Mouse (Mus musculus) heart, embryonic 14.5 days (tissue): ENCODE results near the gene AI464131. TPM values are rescaled to one million over a fixed set of nuclear protein-coding genes. Genes with fewer than 3 reads are reported as not detected.

Experiments used
- ATAC-seq: fragments of 200-750 bp; cut with Nextera tagmentation; 2 replicates; pipeline ENCODE4 v1.8.0; 2017; ENCODE audit warnings: low read depth, moderate TSS enrichment; ENCODE audit not compliant: insufficient number of reproducible peaks, insufficient read depth, low FRiP score
- H3K27ac ChIP-seq, 2 experiments: fragments of 200-500 bp in 1 of 2; fragments of 300-500 bp in 1 of 2; sonication (generic) in 1 of 2; replicated peaks in 1 of 2; 2 replicates each; pipeline ENCODE4 v1.5.1; 2012 to 2014; ENCODE audit warnings: low read depth in 2 of 2, low read length in 2 of 2, control low read depth in 1 of 2, mild to moderate bottlenecking in 1 of 2, mixed read lengths in 1 of 2; ENCODE audit not compliant: control insufficient read depth in 1 of 2, insufficient read depth in 1 of 2
- H3K27me3 ChIP-seq: fragments of 300-500 bp; sonication (generic); 2 replicates; pipeline ENCODE4 v1.6.1; 2014; ENCODE audit warnings: mild to moderate bottlenecking, low read length, control low read depth; ENCODE audit not compliant: control insufficient read depth, insufficient read depth
- H3K36me3 ChIP-seq: fragments of 300-500 bp; sonication (generic); 2 replicates; pipeline ENCODE4 v1.6.1; 2014; ENCODE audit warnings: mild to moderate bottlenecking, control low read depth, low read length, mixed read lengths; ENCODE audit not compliant: control insufficient read depth, insufficient read depth
- H3K4me1 ChIP-seq, 2 experiments: fragments of 200-500 bp in 1 of 2; fragments of 300-500 bp in 1 of 2; sonication (generic) in 1 of 2; 2 replicates each; pipeline ENCODE4 v1.6.1; 2012 to 2014; ENCODE audit warnings: low read length in 2 of 2, control low read depth in 1 of 2, mixed read lengths in 1 of 2; ENCODE audit not compliant: control insufficient read depth in 2 of 2, insufficient read depth in 2 of 2
- H3K4me2 ChIP-seq: fragments of 300-500 bp; sonication (generic); 2 replicates; pipeline ENCODE4 v1.6.1; 2014; ENCODE audit warnings: mild to moderate bottlenecking, low read length
- H3K4me3 ChIP-seq, 2 experiments: fragments of 200-500 bp in 1 of 2; fragments of 300-500 bp in 1 of 2; sonication (generic) in 1 of 2; 2 replicates each; pipeline ENCODE4 v1.5.1; 2012 to 2014; ENCODE audit warnings: low read length in 2 of 2, mild to moderate bottlenecking in 2 of 2, control low read depth in 1 of 2, low read depth in 1 of 2, moderate library complexity in 1 of 2; ENCODE audit not compliant: control insufficient read depth in 1 of 2, insufficient read depth in 1 of 2
- H3K9ac ChIP-seq: fragments of 300-500 bp; sonication (generic); 2 replicates; pipeline ENCODE4 v1.6.1; 2014; ENCODE audit warnings: mild to moderate bottlenecking, low read length
- H3K9me3 ChIP-seq: fragments of 300-500 bp; sonication (generic); 2 replicates; pipeline ENCODE4 v1.6.1; 2016; ENCODE audit warnings: low read length, control low read depth; ENCODE audit not compliant: control insufficient read depth
- WGBS: fragments of 180-500 bp; shearing (Covaris S2); extraction: QIAGEN DNeasy Blood & Tissue Kit; methylation state at CpG from one replicate; pipeline ENCODE4 v1.1.7; 2014; 5-methylcytosine and 5-hydroxymethylcytosine counted together
- polyA plus RNA-seq: library from polyadenylated mRNA; unstranded; fragments of >200 nt; fragmentation: Nextera tagmentation; extraction: Ambion mirVana; gene quantifications from 2 replicates; pipeline ENCODE4 v1.2.1, GENCODE M21; 2014

Gene AI464131
- 2.8 TPM in 2 replicates for polyA plus RNA-seq

GRCm38 (mm10) chr4:41502986-41503412 lies at the start of gene AI464131:
Gene AI464131, minus strand, starts transcription at chr4:41503076.
- 0 out of 4 replicates have a peak within 1 kb of the TSS, but pooled peaks of 1 of the 2 experiments have one; percentile 11 for H3K27ac ChIP-seq

GRCm38 (mm10) chr4:41552529-41552928 lies 49.7 kb upstream of the AI464131 start:
- H3K4me1 ChIP-seq, result peaks cover 0 to 11% of the 10 kb centered on the region in 2 experiments; a peak in 2 of 4 replicates

More at GRCm38 (mm10) chr4:41502986-41503412, at the start of gene AI464131:
- peak within 1 kb of the TSS; percentile 46 to 50 for H3K4me3 ChIP-seq
- 3% methylated on average over 18 of the region's 18 CpGs for whole genome bisulfite sequencing
- H3K36me3 ChIP-seq, result no peaks in the 10 kb centered on the region
- ATAC-seq, result peak; percentile 92
- H3K9me3 ChIP-seq, result no peaks in the 10 kb centered on the region
- H3K4me2 ChIP-seq, result peak within 1 kb of the TSS; percentile 82
- H3K27me3 ChIP-seq, result peaks cover 50% of the 10 kb centered on the region
- peaks cover 25 to 28% of the 10 kb centered on the region in 2 experiments for H3K4me1 ChIP-seq
- peak within 1 kb of the TSS; percentile 68 for H3K9ac ChIP-seq

DNA sequence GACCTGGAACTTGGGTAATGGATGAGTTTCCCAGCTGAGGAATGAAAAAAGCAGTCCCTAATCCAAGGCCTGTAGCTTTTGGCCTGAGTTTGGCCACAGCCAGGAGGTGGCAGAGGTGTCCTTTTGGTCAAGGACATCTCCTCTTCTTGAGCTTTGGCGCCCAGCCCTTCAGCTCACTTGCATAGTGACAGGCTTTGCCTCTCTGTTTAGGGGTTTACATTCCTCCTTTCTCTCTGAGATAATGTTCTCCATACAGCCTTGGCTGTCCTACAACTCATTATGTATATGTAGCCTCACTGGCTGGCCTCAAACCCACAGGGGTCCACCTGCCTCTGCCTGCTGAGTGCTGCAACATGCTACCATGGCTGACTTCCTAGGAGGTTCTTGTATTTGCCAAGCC lies 44.2 kb upstream of the AI464131 start:
- ATAC-seq, result no peak
- Histone ChIP-seq H3K9ac (no peak overlapping the region), H3K27me3 (no peaks in the 10 kb centered on the region), H3K36me3 (no peaks in the 10 kb centered on the region), H3K4me1 (no peaks in the 10 kb centered on the region), H3K9me3 (no peaks in the 10 kb centered on the region), H3K4me2 (no peak overlapping the region), H3K4me3 (no peak overlapping the region), H3K27ac (no peak overlapping the region)
- WGBS, result 63% methylated on average over 1 of the region's 1 CpGs

More at GRCm38 (mm10) chr4:41552529-41552928, 49.7 kb upstream of the AI464131 start:
- WGBS, result 31% methylated on average over 6 of the region's 6 CpGs
- H3K9me3 ChIP-seq, result no peaks in the 10 kb centered on the region
- no peak overlapping the region for H3K27ac ChIP-seq
- ATAC-seq, result no peak
- no peaks in the 10 kb centered on the region for H3K36me3 ChIP-seq
- no peak overlapping the region for H3K4me3 ChIP-seq
- H3K27me3 ChIP-seq, result no peaks in the 10 kb centered on the region
- no peak overlapping the region for H3K9ac ChIP-seq
- no peak overlapping the region for H3K4me2 ChIP-seq

DNA sequence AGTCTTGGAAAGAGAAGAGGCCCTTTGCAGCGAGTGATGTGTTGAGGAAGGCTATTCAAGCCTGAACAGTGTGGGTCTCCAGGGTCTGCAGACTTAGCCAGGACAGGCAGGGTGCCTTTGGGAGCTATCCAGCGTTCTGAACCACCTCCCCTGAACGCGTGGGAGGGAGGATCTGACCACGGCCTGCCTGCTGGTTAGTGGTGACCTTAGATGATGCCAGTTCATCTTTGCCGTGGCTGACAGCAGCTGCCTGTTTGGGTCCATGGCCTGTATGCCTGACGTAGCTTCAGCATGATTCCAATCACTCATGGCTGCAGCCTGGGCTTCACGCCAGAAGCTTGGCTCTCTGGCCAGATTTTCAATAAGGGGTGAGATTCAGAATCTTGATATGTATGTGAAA lies 43.1 kb upstream of the AI464131 start:
- no peak for ATAC-seq
- Histone ChIP-seq H3K9ac (no peak overlapping the region), H3K9me3 (no peaks in the 10 kb centered on the region), H3K4me2 (no peak overlapping the region), H3K27me3 (no peaks in the 10 kb centered on the region), H3K4me1 (no peaks in the 10 kb centered on the region), H3K36me3 (no peaks in the 10 kb centered on the region), H3K4me3 (no peak overlapping the region), H3K27ac (no peak overlapping the region)
- 18% methylated on average over 8 of the region's 8 CpGs for WGBS

GRCm38 (mm10) chr4:41542136-41542535 lies 39.3 kb upstream of the AI464131 start:
- Histone ChIP-seq H3K9me3 (no peaks in the 10 kb centered on the region), H3K9ac (no peak overlapping the region), H3K36me3 (no peaks in the 10 kb centered on the region), H3K4me1 (no peaks in the 10 kb centered on the region), H3K4me3 (no peak overlapping the region), H3K27ac (no peak overlapping the region), H3K4me2 (no peak overlapping the region), H3K27me3 (no peaks in the 10 kb centered on the region)
- no peak for ATAC-seq
- 74% methylated on average over 8 of the region's 8 CpGs for WGBS

- no peak overlapping the region for H3K9ac ChIP-seq
- no peak overlapping the region for H3K4me2 ChIP-seq
- H3K36me3 ChIP-seq, result no peaks in the 10 kb centered on the region
- 62% methylated on average over 5 of the region's 5 CpGs for WGBS
- H3K27me3 ChIP-seq, result 0 out of 2 replicates have a peak, but pooled peaks cover 4% of the 10 kb centered on the region
- ATAC-seq, result no peak
- H3K27ac ChIP-seq, result no peak overlapping the region
- no peak overlapping the region for H3K4me3 ChIP-seq
- H3K9me3 ChIP-seq, result no peaks in the 10 kb centered on the region
- H3K4me1 ChIP-seq, result no peaks in the 10 kb centered on the region
Observed at GRCm38 (mm10) chr4:41534866-41535265, 32.0 kb upstream of the AI464131 start.

DNA sequence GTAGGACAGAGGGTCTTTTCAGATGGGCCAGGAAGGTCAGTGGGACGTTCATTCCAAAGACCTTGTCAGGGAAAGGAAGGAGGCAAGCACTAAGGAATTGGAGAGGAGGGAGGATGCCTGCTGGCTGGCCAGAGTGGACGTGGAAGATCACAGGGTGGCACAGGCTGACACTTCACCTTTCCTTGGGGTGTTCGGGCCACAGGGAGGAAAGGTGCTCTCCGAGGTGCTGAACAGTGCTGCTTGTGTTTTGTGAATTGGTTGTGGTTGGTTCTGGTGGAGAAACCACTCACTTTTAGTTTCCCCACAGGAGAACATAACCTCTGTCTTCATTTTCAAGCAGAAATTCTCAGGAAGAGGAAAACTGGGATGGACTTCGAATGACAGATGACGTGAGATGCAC lies 29.5 kb upstream of the AI464131 start:
- H3K4me1 ChIP-seq, result peaks cover 5 to 10% of the 10 kb centered on the region in 2 experiments; a peak in 3 of 4 replicates
- no peaks in the 10 kb centered on the region for H3K36me3 ChIP-seq
- H3K4me2 ChIP-seq, result no peak overlapping the region
- H3K9me3 ChIP-seq, result no peaks in the 10 kb centered on the region
- no peak overlapping the region for H3K9ac ChIP-seq
- H3K4me3 ChIP-seq, result no peak overlapping the region
- 0 out of 2 replicates have a peak, but pooled peaks cover 4% of the 10 kb centered on the region for H3K27me3 ChIP-seq
- no peak overlapping the region for H3K27ac ChIP-seq
- WGBS, result 16% methylated on average over 6 of the region's 6 CpGs
- ATAC-seq, result no peak

- H3K4me2 ChIP-seq, result 0 out of 2 replicates have a peak overlapping the region, but pooled peaks have one; percentile 0
- H3K36me3 ChIP-seq, result no peaks in the 10 kb centered on the region
- no peak for ATAC-seq
- H3K4me1 ChIP-seq, result peaks cover 5 to 10% of the 10 kb centered on the region in 2 experiments; a peak in 3 of 4 replicates
- no peak overlapping the region for H3K27ac ChIP-seq
- H3K9ac ChIP-seq, result no peak overlapping the region
- WGBS, result 18% methylated on average over 8 of the region's 8 CpGs
- 0 out of 2 replicates have a peak, but pooled peaks cover 11% of the 10 kb centered on the region for H3K27me3 ChIP-seq
- no peak overlapping the region for H3K4me3 ChIP-seq
- H3K9me3 ChIP-seq, result no peaks in the 10 kb centered on the region
Observed at GRCm38 (mm10) chr4:41527996-41528395, 25.1 kb upstream of the AI464131 start.
